Mouse (Mus musculus) kidney, adult 2 months (tissue): ENCODE data around the gene Gm7075.

ENCODE experiments used
- CTCF ChIP-seq: fragments of 200-500 bp; conservative IDR thresholded peaks from 2 replicates; pipeline ENCODE4 v1.5.1; 2011; ENCODE audit warnings: low read depth, mild to moderate bottlenecking, control low read depth, low read length, moderate library complexity, mixed read lengths; ENCODE audit not compliant: insufficient read depth, insufficient read length
- POLR2A ChIP-seq: fragments of 200-500 bp; IDR thresholded peaks from one replicate; pipeline ENCODE4 v1.6.1; 2011; ENCODE audit warnings: low read depth, low read length, control low read depth

GRCm38 (mm10) chr10:63410162-63410956, 11.2 kb downstream of the Gm7075 start:
- TF ChIP-seq POLR2A = no peak
- no peak for TF ChIP-seq CTCF
